Mouse (Mus musculus): ENCODE data around the gene Cyth2.

DNA sequence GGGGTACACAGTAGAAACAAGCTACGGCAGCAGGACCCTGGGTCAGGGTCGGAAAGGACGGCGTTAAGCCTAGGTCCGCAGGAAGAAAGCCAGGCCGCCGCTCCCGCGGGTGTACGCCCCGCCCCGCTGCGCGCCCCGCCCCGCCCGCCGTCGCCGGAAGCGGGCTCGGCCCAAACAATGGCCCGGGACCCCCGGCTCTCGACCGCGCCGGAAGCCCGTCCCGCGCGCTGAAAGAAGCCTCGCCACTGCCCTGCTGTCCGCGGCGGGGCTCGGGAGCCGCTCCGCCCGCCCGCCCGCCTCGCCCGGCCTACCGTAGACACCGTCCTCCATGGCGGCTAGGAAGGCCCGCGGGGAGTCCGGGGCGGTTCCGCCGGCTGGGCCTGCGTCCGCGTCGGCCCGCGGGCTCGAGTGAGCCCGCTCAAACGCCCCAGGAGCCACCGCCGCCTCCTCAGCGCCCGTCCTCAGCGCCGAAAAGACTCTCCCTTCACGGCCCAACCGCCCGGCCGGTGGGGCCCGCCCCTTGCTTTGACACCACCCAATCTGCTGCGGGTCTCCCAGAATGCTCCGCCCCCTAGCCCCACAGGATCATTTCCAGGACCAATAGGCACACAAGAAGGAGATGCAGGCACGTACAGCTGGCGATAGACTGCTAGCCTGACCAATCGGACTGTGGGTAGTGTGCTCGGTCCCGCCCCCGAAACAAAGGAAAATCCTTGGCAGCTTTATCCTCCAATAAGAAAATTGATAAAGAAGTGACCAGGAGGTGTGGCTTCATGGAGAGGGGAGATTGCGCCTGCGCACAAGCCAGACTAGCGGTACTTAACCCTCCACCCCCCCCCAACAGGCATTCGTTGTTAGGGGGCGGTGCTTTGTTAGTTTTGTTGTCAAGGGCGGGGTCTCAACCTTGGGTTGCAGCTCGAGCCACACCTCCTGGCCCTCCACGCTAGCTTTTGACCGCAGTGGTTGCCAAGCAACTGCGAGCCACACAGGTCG is at the start of gene Cyth2:
- TF ChIP-seq POLR2A (IDR thresholded peaks at IDR 0.05; ENCODE audit: borderline replicate concordance, low read depth, low read length) (no peak), CTCF (IDR thresholded peaks at IDR 0.05; ENCODE audit: low read depth, low read length) (no peak)
